Mouse (Mus musculus): ENCODE measurements at regions not wholly inside any gene's neighbourhood (a gene's known extent, or its start where the extent isn't known, plus 50 kb on each side); places are given as distances from the start of the nearest gene placed in this dataset.

DNA sequence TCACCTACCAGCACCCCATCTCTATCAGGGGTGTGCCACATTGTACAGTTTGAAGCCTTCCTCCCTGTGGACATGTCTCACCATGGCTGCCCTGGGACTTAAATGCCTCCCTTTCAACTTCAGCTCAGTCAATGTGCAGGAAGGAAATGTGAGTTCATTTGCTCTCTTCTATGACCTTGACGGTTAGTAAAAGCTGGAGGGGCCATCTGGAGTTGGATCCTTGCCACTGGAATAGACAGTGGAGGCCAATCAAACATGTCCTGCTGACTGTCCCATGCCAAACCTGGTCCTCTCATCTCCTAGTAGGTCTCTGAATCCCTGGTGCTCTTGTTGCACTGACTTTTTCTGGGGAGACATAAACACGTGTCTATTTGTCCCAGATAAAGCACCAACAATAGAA, 220.2 kb downstream of the Abcc12 start:
- Histone ChIP-seq H3K27ac (ENCODE audit: insufficient read depth, low read depth, low read length) (no peak overlapping the region), H3K36me3 (ENCODE audit: control insufficient read depth, insufficient read depth, low read length) (no peaks in the 10 kb centered on the region), H3K27me3 (ENCODE audit: control insufficient read depth, insufficient read depth, low read length) (no peaks in the 10 kb centered on the region), H3K4me1 (ENCODE audit: control insufficient read depth, insufficient read depth, insufficient read length, low read length) (no peaks in the 10 kb centered on the region), H3K4me3 (ENCODE audit: low read depth, low read length) (no peak overlapping the region)
- TF ChIP-seq CTCF (IDR thresholded peaks at IDR 0.05; ENCODE audit: extremely low read depth, insufficient read length, insufficient replicate concordance, low read depth, low read length) (no peak), POLR2A (IDR thresholded peaks at IDR 0.05; ENCODE audit: low read depth, low read length) (no peak)
- WGBS: 61% methylated on average over 2 of the region's 2 CpGs

DNA sequence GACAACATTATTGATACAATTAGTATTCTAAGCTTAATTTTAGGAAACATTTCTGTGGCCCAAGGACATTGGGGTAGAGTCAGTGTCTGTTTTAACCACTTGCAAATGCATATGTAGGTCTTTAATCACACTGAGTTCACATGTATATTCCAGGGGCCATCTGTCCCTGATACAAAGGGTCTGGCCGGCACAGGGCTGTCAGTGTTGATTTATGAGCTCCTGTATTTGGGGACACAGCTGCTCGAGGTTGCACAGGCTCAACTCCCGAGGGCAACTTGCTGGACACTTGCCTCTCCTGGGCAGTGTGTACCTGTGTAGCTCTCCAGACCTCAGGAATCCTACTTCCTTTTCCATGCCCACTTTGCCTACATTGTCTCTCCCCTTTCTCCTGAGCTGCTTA, 221.0 kb downstream of the Abcc12 start:
- 34% methylated on average over 3 of the region's 3 CpGs for WGBS
- Histone ChIP-seq H3K4me1 (ENCODE audit: control insufficient read depth, insufficient read depth, insufficient read length, low read length) (no peaks in the 10 kb centered on the region), H3K27ac (ENCODE audit: insufficient read depth, low read depth, low read length) (no peak overlapping the region), H3K36me3 (ENCODE audit: control insufficient read depth, insufficient read depth, low read length) (no peaks in the 10 kb centered on the region), H3K27me3 (ENCODE audit: control insufficient read depth, insufficient read depth, low read length) (no peaks in the 10 kb centered on the region), H3K4me3 (ENCODE audit: low read depth, low read length) (no peak overlapping the region)
- TF ChIP-seq POLR2A (IDR thresholded peaks at IDR 0.05; ENCODE audit: low read depth, low read length) (no peak), CTCF (IDR thresholded peaks at IDR 0.05; ENCODE audit: extremely low read depth, insufficient read length, insufficient replicate concordance, low read depth, low read length) (no peak)

DNA sequence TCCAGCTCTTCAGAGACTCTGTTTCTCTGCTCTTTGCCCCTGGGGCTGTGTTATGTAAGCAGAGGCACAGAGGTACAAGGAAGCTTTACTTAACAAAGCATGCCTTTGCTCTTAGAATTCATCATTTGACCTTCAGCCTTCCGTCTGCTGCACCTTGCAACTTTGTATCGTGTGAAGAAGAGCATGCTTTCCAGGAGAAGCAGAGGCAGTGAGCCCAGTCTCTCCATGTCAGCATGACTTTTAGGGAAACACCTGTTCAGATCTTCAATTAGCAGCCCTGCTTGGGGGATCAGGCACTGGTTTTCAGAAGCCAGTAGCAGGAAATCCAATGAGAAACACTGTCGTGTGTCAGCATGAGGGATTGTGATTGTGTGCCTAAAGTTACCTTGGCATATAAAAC, 226.7 kb downstream of the Abcc12 start:
- H3K36me3 ChIP-seq (ENCODE audit: control insufficient read depth, insufficient read depth, low read length): no peaks in the 10 kb centered on the region
- no peak overlapping the region for H3K27ac ChIP-seq (ENCODE audit: insufficient read depth, low read depth, low read length)
- TF ChIP-seq POLR2A (IDR thresholded peaks at IDR 0.05; ENCODE audit: low read depth, low read length): no peak
- no peak for TF ChIP-seq CTCF (IDR thresholded peaks at IDR 0.05; ENCODE audit: extremely low read depth, insufficient read length, insufficient replicate concordance, low read depth, low read length)
- no peaks in the 10 kb centered on the region; the same call in 1 of the 2 replicates for H3K4me1 ChIP-seq (ENCODE audit: control insufficient read depth, insufficient read depth, insufficient read length, low read length)
- no peak overlapping the region for H3K4me3 ChIP-seq (ENCODE audit: low read depth, low read length)
- 31% methylated on average over 3 of the region's 3 CpGs for WGBS
- H3K27me3 ChIP-seq (ENCODE audit: control insufficient read depth, insufficient read depth, low read length): no peaks in the 10 kb centered on the region

- WGBS: 84% methylated on average over 7 of the region's 7 CpGs
- Histone ChIP-seq H3K27ac (ENCODE audit: insufficient read depth, low read depth, low read length) (no peak overlapping the region), H3K4me3 (ENCODE audit: low read depth, low read length) (no peak overlapping the region), H3K36me3 (ENCODE audit: control insufficient read depth, insufficient read depth, low read length) (no peaks in the 10 kb centered on the region), H3K4me1 (ENCODE audit: control insufficient read depth, insufficient read depth, insufficient read length, low read length) (no peaks in the 10 kb centered on the region; the same call in 1 of the 2 replicates), H3K27me3 (ENCODE audit: control insufficient read depth, insufficient read depth, low read length) (no peaks in the 10 kb centered on the region)
- TF ChIP-seq CTCF (IDR thresholded peaks at IDR 0.05; ENCODE audit: extremely low read depth, insufficient read length, insufficient replicate concordance, low read depth, low read length): no peak
- TF ChIP-seq POLR2A (IDR thresholded peaks at IDR 0.05; ENCODE audit: low read depth, low read length): no peak
Observed at GRCm38 (mm10) chr8:86351545-86352190, 228.8 kb downstream of the Abcc12 start.

DNA sequence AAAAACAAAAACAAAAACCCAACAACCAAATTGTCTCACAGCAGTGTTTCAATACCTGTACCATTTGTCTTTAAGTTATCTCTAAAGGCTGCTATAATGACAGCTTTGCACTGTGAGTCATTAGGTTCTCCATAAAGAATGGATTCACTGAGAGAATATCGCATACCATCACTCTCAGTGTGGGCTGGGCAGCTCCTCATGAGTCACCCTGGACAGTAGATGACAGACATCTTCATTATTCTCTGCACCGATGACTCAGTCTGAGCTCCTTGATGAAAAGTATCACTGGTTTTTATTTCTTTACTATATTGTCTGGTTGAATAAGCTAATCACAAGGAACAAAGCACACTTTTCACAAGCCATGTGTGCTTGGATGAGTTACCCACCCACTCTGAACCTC, 230.4 kb downstream of the Abcc12 start:
- no peak overlapping the region for H3K4me3 ChIP-seq (ENCODE audit: low read depth, low read length)
- H3K27ac ChIP-seq (ENCODE audit: insufficient read depth, low read depth, low read length): no peak overlapping the region
- TF ChIP-seq POLR2A (IDR thresholded peaks at IDR 0.05; ENCODE audit: low read depth, low read length) (no peak), CTCF (IDR thresholded peaks at IDR 0.05; ENCODE audit: extremely low read depth, insufficient read length, insufficient replicate concordance, low read depth, low read length) (no peak)
- H3K27me3 ChIP-seq (ENCODE audit: control insufficient read depth, insufficient read depth, low read length): no peaks in the 10 kb centered on the region
- no peaks in the 10 kb centered on the region; the same call in 1 of the 2 replicates for H3K4me1 ChIP-seq (ENCODE audit: control insufficient read depth, insufficient read depth, insufficient read length, low read length)
- H3K36me3 ChIP-seq (ENCODE audit: control insufficient read depth, insufficient read depth, low read length): no peaks in the 10 kb centered on the region
- WGBS: 69% methylated on average over 2 of the region's 2 CpGs

GRCm38 (mm10) chr8:86342016-86342684, 238.3 kb downstream of the Abcc12 start:
- WGBS: 62% methylated on average over 8 of the region's 8 CpGs
- H3K4me3 ChIP-seq (ENCODE audit: low read depth, low read length): no peak overlapping the region
- no peaks in the 10 kb centered on the region for H3K36me3 ChIP-seq (ENCODE audit: control insufficient read depth, insufficient read depth, low read length)
- no peaks in the 10 kb centered on the region for H3K4me1 ChIP-seq (ENCODE audit: control insufficient read depth, insufficient read depth, insufficient read length, low read length)
- no peak for TF ChIP-seq POLR2A (IDR thresholded peaks at IDR 0.05; ENCODE audit: low read depth, low read length)
- TF ChIP-seq CTCF (IDR thresholded peaks at IDR 0.05; ENCODE audit: extremely low read depth, insufficient read length, insufficient replicate concordance, low read depth, low read length): no peak
- H3K27ac ChIP-seq (ENCODE audit: insufficient read depth, low read depth, low read length): no peak overlapping the region
- H3K27me3 ChIP-seq (ENCODE audit: control insufficient read depth, insufficient read depth, low read length): no peaks in the 10 kb centered on the region

DNA sequence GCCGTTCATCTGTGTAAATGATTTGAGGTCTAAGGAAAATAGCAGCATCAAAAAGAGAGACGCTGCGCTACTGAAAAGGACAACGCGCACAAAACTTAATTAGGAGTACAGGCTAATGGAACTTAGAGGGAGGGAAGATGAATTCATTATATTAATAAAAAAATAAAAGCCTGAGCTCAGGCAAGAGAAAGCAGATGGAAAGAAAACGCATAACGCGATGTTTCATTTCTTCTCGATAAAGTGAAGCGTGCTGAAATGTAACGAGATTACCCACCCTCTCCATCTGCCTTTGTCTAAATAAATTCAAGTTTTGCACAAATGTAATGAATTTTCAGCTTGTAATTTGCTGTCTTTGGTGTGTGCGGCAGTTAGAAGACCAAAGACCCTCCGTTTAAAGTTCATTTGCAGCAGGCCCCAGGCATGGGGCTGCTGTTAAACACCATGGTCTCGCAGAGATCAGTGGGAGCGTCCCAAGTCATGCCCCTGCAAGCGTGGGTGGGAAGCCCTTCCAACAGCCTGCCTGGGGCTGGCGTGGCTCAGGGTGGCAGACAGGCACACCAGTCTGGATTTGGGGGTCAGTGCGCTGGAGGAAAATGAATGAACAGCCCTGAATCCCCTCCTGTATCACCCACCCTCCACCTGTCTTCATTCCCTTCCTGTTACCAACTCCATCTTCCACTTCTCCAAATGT, 241.8 kb downstream of the Abcc12 start:
- Histone ChIP-seq H3K4me1 (ENCODE audit: control insufficient read depth, insufficient read depth, insufficient read length, low read length) (no peaks in the 10 kb centered on the region), H3K27ac (ENCODE audit: insufficient read depth, low read depth, low read length) (no peak overlapping the region), H3K4me3 (ENCODE audit: low read depth, low read length) (no peak overlapping the region), H3K27me3 (ENCODE audit: control insufficient read depth, insufficient read depth, low read length) (no peaks in the 10 kb centered on the region), H3K36me3 (ENCODE audit: control insufficient read depth, insufficient read depth, low read length) (no peaks in the 10 kb centered on the region)
- 93% methylated on average over 18 of the region's 18 CpGs for WGBS
- TF ChIP-seq POLR2A (IDR thresholded peaks at IDR 0.05; ENCODE audit: low read depth, low read length) (no peak), CTCF (IDR thresholded peaks at IDR 0.05; ENCODE audit: extremely low read depth, insufficient read length, insufficient replicate concordance, low read depth, low read length) (no peak)

All from small intestine, adult 2 months (tissue).